Comparison of ENCODE assay signal across 11 mouse cellular contexts in the genomic region with DNA sequence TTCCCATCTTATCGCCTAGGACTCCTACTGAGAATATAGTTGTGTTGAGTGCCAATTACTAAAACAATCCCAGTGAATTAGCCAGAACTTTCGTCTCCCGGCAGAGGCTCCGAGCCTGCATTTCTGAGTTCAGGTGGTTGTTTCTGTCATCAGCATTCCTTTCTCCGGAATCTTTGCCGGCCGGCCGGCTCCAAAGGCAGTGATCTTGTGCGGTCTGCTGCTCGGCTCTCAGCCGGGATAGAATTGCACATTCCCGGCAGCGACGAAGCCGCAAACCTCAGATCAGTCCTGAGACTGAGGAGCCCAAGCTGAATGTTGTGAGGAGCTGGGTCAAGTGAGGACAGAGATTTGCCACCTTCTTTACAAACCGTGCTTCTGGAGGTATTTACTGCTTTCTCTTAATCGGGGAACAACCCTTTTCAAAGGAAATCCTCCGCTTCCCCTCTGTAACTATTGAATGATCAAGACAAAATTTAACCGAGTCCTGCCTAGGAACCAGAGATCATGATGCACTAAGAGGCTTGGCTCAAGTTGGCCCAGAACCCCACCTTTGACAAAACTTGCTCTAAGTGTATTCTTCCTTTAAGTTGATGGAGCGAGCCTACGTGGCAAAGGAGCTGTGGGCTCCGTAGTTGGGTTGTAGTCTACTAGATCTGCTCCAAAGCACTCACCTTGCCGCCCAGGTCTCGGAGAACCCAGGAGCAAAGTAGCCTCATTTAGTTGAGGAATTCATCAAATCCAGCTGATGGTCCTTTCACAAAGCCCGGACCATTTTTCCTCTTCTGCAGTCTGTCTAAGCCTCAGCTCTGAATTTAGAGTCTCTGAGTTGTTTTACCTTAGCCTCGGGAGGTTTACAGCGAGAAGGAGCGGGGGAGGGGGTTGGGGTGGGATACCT. TPM values are rescaled to one million over a fixed set of nuclear protein-coding genes. Genes with fewer than 3 reads are reported as not detected.
DNase-seq lines count a peak whose midpoint lies in the region; ATAC-seq and TF ChIP-seq lines count a peak whose summit lies in the region.
"Had no signal": no experiment of that assay in that cellular context is flagged by ENCODE, and none has a peak within 500 bp of the region (broad histone marks: within the 10 kb centered on the region; RNA-seq: fewer than 3 reads in every experiment).

No protein-coding gene starts in this region.

- peaks cover 68% of the 10 kb centered on the region for H3K27me3 ChIP-seq in heart, postnatal 0 days (ENCODE audit: control insufficient read depth, insufficient read depth, low read length)
- H3K27me3 ChIP-seq in forebrain, embryonic 15.5 days = peaks cover 56% of the 10 kb centered on the region
- H3K27me3 ChIP-seq in neural tube, embryonic 12.5 days (replicated peaks) = peaks cover 65% of the 10 kb centered on the region

- TF ChIP-seq EP300 in heart, postnatal 0 days (IDR thresholded peaks at IDR 0.05; ENCODE audit: low read depth) = no peak

- no peaks in the 10 kb centered on the region for H3K9me3 ChIP-seq in heart, postnatal 0 days (replicated peaks; ENCODE audit: control insufficient read depth, low read length)
- no peaks in the 10 kb centered on the region for H3K9me3 ChIP-seq in forebrain, embryonic 15.5 days
- H3K9me3 ChIP-seq in neural tube, embryonic 12.5 days = no peaks in the 10 kb centered on the region

- no peak overlapping the region for H3K4me2 ChIP-seq in heart, postnatal 0 days (ENCODE audit: low read depth, low read length)
- peak overlapping the region; percentile 20 for H3K4me2 ChIP-seq in forebrain, embryonic 15.5 days (replicated peaks)
- H3K4me2 ChIP-seq in neural tube, embryonic 12.5 days (replicated peaks) = peak overlapping the region; percentile 30

- WGBS in heart, postnatal 0 days = 5% methylated on average over 28 of the region's 28 CpGs
- whole genome bisulfite sequencing in forebrain, embryonic 15.5 days = 1% methylated on average over 28 of the region's 28 CpGs
- WGBS in neural tube, embryonic 12.5 days = under 1% methylated on average over 28 of the region's 28 CpGs

- DNase-seq in heart, postnatal 0 days (ENCODE audit: low spot score) = no peak
- no peak for DNase-seq in heart, adult 11 months
- DNase-seq in embryo, embryonic 10 days (ENCODE audit: low spot score) = peak; percentile 58
- DNase-seq in cerebellum, adult 18-20 months = no peak
- DNase-seq in urinary bladder, adult 18-20 months (ENCODE audit: low spot score in 2 of 2) = no peak
- DNase-seq in Muller cell, postnatal 12 days (ENCODE audit: inconsistent ontology term) = no peak
- DNase-seq: right cerebral cortex, adult 18-20 months had no signal

- no peak for TF ChIP-seq CTCF in heart, postnatal 0 days (IDR thresholded peaks at IDR 0.05; ENCODE audit: low read depth)

- H3K4me1 ChIP-seq in heart, postnatal 0 days (ENCODE audit: control insufficient read depth, insufficient read depth) = no peaks in the 10 kb centered on the region
- peaks cover 20% of the 10 kb centered on the region for H3K4me1 ChIP-seq in forebrain, embryonic 15.5 days
- peaks cover 8% of the 10 kb centered on the region; the same call in 1 of the 2 replicates for H3K4me1 ChIP-seq in neural tube, embryonic 12.5 days

- ATAC-seq in heart, postnatal 0 days (ENCODE audit: insufficient read depth, low read depth) = no peak
- ATAC-seq in forebrain, embryonic 15.5 days (replicated peaks) = no peak
- ATAC-seq in neural tube, embryonic 12.5 days (ENCODE audit: low FRiP score, low read depth) = no peak

- no peak overlapping the region for H3K9ac ChIP-seq in heart, postnatal 0 days (replicated peaks; ENCODE audit: low read depth, low read length)
- H3K9ac ChIP-seq in forebrain, embryonic 15.5 days (replicated peaks) = no peak overlapping the region
- H3K9ac ChIP-seq in neural tube, embryonic 12.5 days = no peak overlapping the region

- H3K4me3 ChIP-seq in heart, postnatal 0 days (ENCODE audit: low read depth, low read length) = 0 out of 2 replicates have a peak overlapping the region, but pooled peaks have one; percentile 2
- H3K4me3 ChIP-seq in forebrain, embryonic 15.5 days = peak overlapping the region; percentile 15
- no peak overlapping the region for H3K4me3 ChIP-seq in neural tube, embryonic 12.5 days

- H3K36me3 ChIP-seq in heart, postnatal 0 days (replicated peaks; ENCODE audit: control insufficient read depth, insufficient read depth, low read length) = no peaks in the 10 kb centered on the region
- H3K36me3 ChIP-seq in forebrain, embryonic 15.5 days = no peaks in the 10 kb centered on the region
- no peaks in the 10 kb centered on the region for H3K36me3 ChIP-seq in neural tube, embryonic 12.5 days

- H3K27ac ChIP-seq in heart, postnatal 0 days (ENCODE audit: low read depth) = no peak overlapping the region
- H3K27ac ChIP-seq in forebrain, embryonic 15.5 days (replicated peaks) = no peak overlapping the region
- no peak overlapping the region for H3K27ac ChIP-seq in neural tube, embryonic 12.5 days

RNA-seq across cellular contexts. Expression of a gene that starts 4.4 kb away (rescaled TPM):
- 1.5 TPM in 1 of 2 replicates, not detected in the other for total RNA-seq in heart, postnatal 0 days (2014; rRNA removed; ENCODE audit: low replicate concordance)
- 0.18 and 0.60 TPM in 2 replicates for polyA plus RNA-seq in heart, postnatal 0 days (2015; fragmentation: Nextera tagmentation; extraction: Ambion mirVana)
- polyA plus RNA-seq in forebrain, embryonic 15.5 days (2015; fragmentation: Nextera tagmentation; extraction: Ambion mirVana) = 58.1 and 65.4 TPM in 2 replicates
- polyA plus RNA-seq in neural tube, embryonic 12.5 days (2016; fragmentation: Nextera tagmentation; extraction: Ambion mirVana) = 134 and 188 TPM in 2 replicates
- total RNA-seq: layer of hippocampus, adult 18-20 months; liver, adult 2 months had no signal
- polyA plus RNA-seq: liver, adult 2 months had no signal

Comparison
In these comparisons a context has a peak if more than half of its experiments do, and no peak if none do; other contexts are left out.
1. RNA of a gene that starts 4.4 kb away (polyA plus RNA-seq): 134 to 188 TPM in neural tube, embryonic 12.5 days and 58.1 to 65.4 TPM in forebrain, embryonic 15.5 days; 0.18 to 0.60 TPM in heart, postnatal 0 days; every median in the first group is over 10 times any median in the second.